Comparison of ENCODE assay signal across 19 mouse cellular contexts in genomic region chr4:125136303-125136888, GRCm38 (mm10). TPM values are rescaled to one million over a fixed set of nuclear protein-coding genes. Genes with fewer than 3 reads are reported as not detected.
"Had no signal": no experiment of that assay in that cellular context is flagged by ENCODE, and none has a peak within 500 bp of the region (broad histone marks: within the 10 kb centered on the region; RNA-seq: fewer than 3 reads in every experiment).

No protein-coding gene starts in this region.

- DNase-seq: lung, adult 18-20 months; lung, embryonic 14.5 days; lung, postnatal 10 days; lung, postnatal 4 days; midbrain, embryonic 14.5 days; retina, postnatal 1 day; right cerebral cortex, adult 18-20 months; right cerebral cortex, postnatal 25 days; right cerebral cortex, postnatal 4 days; spleen, adult 18-20 months; thymus, adult 2 months; thymus, postnatal 25 days; thymus, postnatal 4 days had no signal

- H3K27me3 ChIP-seq: midbrain, embryonic 12.5 days; neural tube, embryonic 13.5 days; neural tube, embryonic 15.5 days had no signal

- H3K4me2 ChIP-seq: lung, embryonic 14.5 days; midbrain, embryonic 12.5 days; neural tube, embryonic 13.5 days; neural tube, embryonic 15.5 days had no signal

- H3K4me3 ChIP-seq: midbrain, embryonic 10.5 days; midbrain, embryonic 12.5 days; myocyte; neural tube, embryonic 13.5 days; neural tube, embryonic 15.5 days had no signal

- H3K36me3 ChIP-seq: midbrain, embryonic 10.5 days; midbrain, embryonic 12.5 days; neural tube, embryonic 13.5 days; neural tube, embryonic 15.5 days had no signal

- H3K27ac ChIP-seq: midbrain, embryonic 10.5 days; midbrain, embryonic 12.5 days; neural tube, embryonic 13.5 days; neural tube, embryonic 15.5 days had no signal

- H3K9me3 ChIP-seq: midbrain, embryonic 10.5 days; midbrain, embryonic 12.5 days; neural tube, embryonic 13.5 days; neural tube, embryonic 15.5 days had no signal

- ATAC-seq: midbrain, embryonic 16.5 days had no signal

- H3K4me1 ChIP-seq: midbrain, embryonic 10.5 days; midbrain, embryonic 12.5 days; neural tube, embryonic 13.5 days; neural tube, embryonic 15.5 days had no signal

- H3K9ac ChIP-seq: lung, embryonic 14.5 days; midbrain, embryonic 12.5 days; neural tube, embryonic 13.5 days; neural tube, embryonic 15.5 days had no signal

RNA-seq across cellular contexts. Expression of gene Zc3h12a, which starts 8.8 kb away (rescaled TPM):
- polyA plus RNA-seq: midbrain, embryonic 16.5 days had no signal
